Mouse (Mus musculus) spleen, adult 2 months (tissue): ENCODE data around the gene Serinc2.

Experiments
- CTCF ChIP-seq: fragments of 200-500 bp; IDR thresholded peaks from 2 replicates; pipeline ENCODE4 v1.5.1; 2011; ENCODE audit warnings: mild to moderate bottlenecking, inconsistent platforms; ENCODE audit not compliant: insufficient read depth, insufficient read length, insufficient replicate concordance; ENCODE audit errors: extremely low read depth
- POLR2A ChIP-seq: fragments of 200-500 bp; IDR thresholded peaks from 2 replicates; pipeline ENCODE4 v1.6.1; 2011; ENCODE audit warnings: low read depth, low read length, inconsistent platforms

DNA sequence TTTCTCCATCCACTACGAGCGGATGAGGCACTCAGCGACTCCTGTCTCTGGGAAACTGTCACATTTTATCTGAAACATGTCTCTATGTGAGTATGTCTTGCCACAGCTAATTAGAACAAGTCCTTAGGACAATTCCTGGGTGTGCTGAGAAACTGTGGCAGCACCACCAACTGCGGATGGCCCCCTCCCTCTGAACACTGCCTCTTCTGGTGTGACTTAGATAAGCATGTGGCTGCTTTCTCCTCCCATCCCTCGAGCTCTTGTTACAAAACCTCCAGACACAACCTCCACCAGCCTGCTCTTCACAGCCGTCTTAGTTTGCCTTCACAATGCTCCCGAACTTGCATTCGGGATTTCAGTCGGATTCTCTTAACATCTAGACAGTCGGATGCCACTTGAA, 65.1 kb downstream of the Serinc2 start:
- TF ChIP-seq CTCF (no peak), POLR2A (no peak)
